Mouse (Mus musculus): ENCODE data around the gene Ppy. TPM values are rescaled to one million over a fixed set of nuclear protein-coding genes. Genes with fewer than 3 reads are reported as not detected.

The Ppy gene
- polyA plus RNA-seq, 1 experiment = not detected

GRCm38 (mm10) chr11:102095676-102096075, 5.4 kb downstream of the Ppy start:
- Histone ChIP-seq H3K36me3 (ENCODE audit: control insufficient read depth, insufficient read depth) (no peaks in the 10 kb centered on the region), H3K27me3 (ENCODE audit: control insufficient read depth, insufficient read depth, insufficient read length) (peaks cover 84% of the 10 kb centered on the region), H3K4me3 (no peak overlapping the region), H3ac (ENCODE audit: control insufficient read depth, insufficient read length) (no peak overlapping the region), H3K4me2 (ENCODE audit: low read depth) (no peak overlapping the region), H3K79me2 (ENCODE audit: control insufficient read depth, insufficient read depth) (no peaks in the 10 kb centered on the region)
- TF ChIP-seq MYOG (IDR thresholded peaks at IDR 0.05; ENCODE audit: control insufficient read depth in 1 of 3, insufficient read depth in 1 of 3, insufficient read length in 2 of 3, low read depth in 2 of 3) (no peak), MYOD1 (IDR thresholded peaks at IDR 0.05; ENCODE audit: control insufficient read depth in 1 of 3, insufficient read length in 2 of 3, low read depth in 2 of 3) (no peak), REST (IDR thresholded peaks at IDR 0.05; ENCODE audit: insufficient read depth, insufficient read length) (no peak), POLR2A (IDR thresholded peaks at IDR 0.05; ENCODE audit: insufficient read length, low read depth) (no peak), USF1 (IDR thresholded peaks at IDR 0.05; ENCODE audit: low read depth) (no peak), CEBPB (IDR thresholded peaks at IDR 0.05; ENCODE audit: insufficient read depth, poor library complexity, severe bottlenecking) (no peak), POLR2AphosphoS2 (IDR thresholded peaks at IDR 0.05; ENCODE audit: insufficient read length, low read depth) (no peak), TCF12 (IDR thresholded peaks at IDR 0.05; ENCODE audit: insufficient read depth, poor library complexity, severe bottlenecking) (no peak), E2F4 (IDR thresholded peaks at IDR 0.05; ENCODE audit: insufficient read depth) (no peak), MAX (IDR thresholded peaks at IDR 0.05; ENCODE audit: low read depth) (no peak), SRF (IDR thresholded peaks at IDR 0.05; ENCODE audit: control insufficient read depth, insufficient read length, low read depth) (no peak), TCF3 (IDR thresholded peaks at IDR 0.05; ENCODE audit: insufficient read length, low read depth) (no peak)

DNA sequence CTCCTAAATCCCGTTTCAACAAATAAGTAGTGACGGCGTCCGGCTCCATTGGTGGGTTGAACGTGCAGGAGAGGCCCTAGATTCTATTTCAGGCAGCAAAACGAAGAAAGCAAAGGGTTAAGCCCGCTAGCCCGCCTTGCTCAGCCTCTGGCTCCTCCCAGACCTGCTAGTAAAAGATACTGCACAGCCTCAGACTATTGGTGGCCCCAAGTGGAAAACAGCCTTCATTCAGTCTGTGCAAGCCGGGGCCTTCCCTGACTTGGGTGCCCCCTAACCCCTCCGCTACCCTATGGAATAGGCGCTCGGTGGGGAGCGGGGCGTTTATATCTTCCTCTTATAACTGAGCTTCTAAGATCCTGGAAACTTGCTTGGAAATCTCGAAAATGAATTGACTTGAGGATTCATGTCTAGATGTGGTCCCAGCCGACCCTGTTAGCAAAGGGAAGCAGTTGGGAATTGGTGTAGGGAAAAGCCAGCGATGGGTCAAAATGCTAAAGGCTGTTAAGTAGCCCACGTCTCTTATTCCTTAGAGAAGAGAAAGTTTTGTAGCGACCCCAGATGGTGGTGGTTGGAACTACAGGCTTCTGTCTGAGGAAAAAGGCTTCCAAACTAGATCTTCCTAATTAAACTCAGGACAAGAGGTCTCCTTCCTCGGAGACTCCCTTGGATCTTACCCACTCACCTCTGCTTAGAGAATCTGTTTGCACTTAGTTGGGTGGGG, 11.9 kb downstream of the Ppy start:
- Histone ChIP-seq H3ac (ENCODE audit: control insufficient read depth, insufficient read length) (no peak overlapping the region), H3K4me3 (peak overlapping the region; percentile 71), H3K79me2 (ENCODE audit: control insufficient read depth, insufficient read depth) (no peaks in the 10 kb centered on the region), H3K4me2 (ENCODE audit: low read depth) (peak overlapping the region; percentile 100), H3K27me3 (ENCODE audit: control insufficient read depth, insufficient read depth, insufficient read length) (peaks cover 20% of the 10 kb centered on the region), H3K36me3 (ENCODE audit: control insufficient read depth, insufficient read depth) (no peaks in the 10 kb centered on the region)
- TF ChIP-seq POLR2AphosphoS2 (IDR thresholded peaks at IDR 0.05; ENCODE audit: insufficient read length, low read depth) (no peak), MYOD1 (IDR thresholded peaks at IDR 0.05; ENCODE audit: control insufficient read depth in 1 of 3, insufficient read length in 2 of 3, low read depth in 2 of 3) (no peak), MAX (IDR thresholded peaks at IDR 0.05; ENCODE audit: low read depth) (no peak), E2F4 (IDR thresholded peaks at IDR 0.05; ENCODE audit: insufficient read depth) (no peak), USF1 (IDR thresholded peaks at IDR 0.05; ENCODE audit: low read depth) (no peak), TCF3 (IDR thresholded peaks at IDR 0.05; ENCODE audit: insufficient read length, low read depth) (no peak), TCF12 (IDR thresholded peaks at IDR 0.05; ENCODE audit: insufficient read depth, poor library complexity, severe bottlenecking) (no peak), MYOG (IDR thresholded peaks at IDR 0.05; ENCODE audit: control insufficient read depth in 1 of 3, insufficient read depth in 1 of 3, insufficient read length in 2 of 3, low read depth in 2 of 3) (no peak), SRF (IDR thresholded peaks at IDR 0.05; ENCODE audit: control insufficient read depth, insufficient read length, low read depth) (no peak), REST (IDR thresholded peaks at IDR 0.05; ENCODE audit: insufficient read depth, insufficient read length) (no peak), CEBPB (IDR thresholded peaks at IDR 0.05; ENCODE audit: insufficient read depth, poor library complexity, severe bottlenecking) (no peak), POLR2A (IDR thresholded peaks at IDR 0.05; ENCODE audit: insufficient read length, low read depth) (no peak)

- peak within 1 kb of the TSS; percentile 100 for H3K4me2 ChIP-seq (ENCODE audit: low read depth)
- peak within 1 kb of the TSS; percentile 71 for H3K4me3 ChIP-seq
- peak within 1 kb of the TSS; percentile 23 for H3ac ChIP-seq (ENCODE audit: control insufficient read depth, insufficient read length)
- H3K27me3 ChIP-seq (ENCODE audit: control insufficient read depth, insufficient read depth, insufficient read length) = peaks cover 10% of the 10 kb centered on the region
- no peaks in the 10 kb centered on the region for H3K36me3 ChIP-seq (ENCODE audit: control insufficient read depth, insufficient read depth)
- no peak for TF ChIP-seq TCF3 (IDR thresholded peaks at IDR 0.05; ENCODE audit: insufficient read length, low read depth)
- no peak for TF ChIP-seq MAX (IDR thresholded peaks at IDR 0.05; ENCODE audit: low read depth)
- TF ChIP-seq POLR2A (IDR thresholded peaks at IDR 0.05; ENCODE audit: insufficient read length, low read depth) = no peak
- TF ChIP-seq USF1 (IDR thresholded peaks at IDR 0.05; ENCODE audit: low read depth) = no peak
- TF ChIP-seq TCF12 (IDR thresholded peaks at IDR 0.05; ENCODE audit: insufficient read depth, poor library complexity, severe bottlenecking) = no peak
- no peak for TF ChIP-seq REST (IDR thresholded peaks at IDR 0.05; ENCODE audit: insufficient read depth, insufficient read length)
- TF ChIP-seq SRF (IDR thresholded peaks at IDR 0.05; ENCODE audit: control insufficient read depth, insufficient read length, low read depth) = no peak
- TF ChIP-seq MYOG (IDR thresholded peaks at IDR 0.05; ENCODE audit: control insufficient read depth in 1 of 3, insufficient read depth in 1 of 3, insufficient read length in 2 of 3, low read depth in 2 of 3) = no peak
- no peaks in the 10 kb centered on the region for H3K79me2 ChIP-seq (ENCODE audit: control insufficient read depth, insufficient read depth)
Observed at GRCm38 (mm10) chr11:102087931-102088898, 12.9 kb downstream of the Ppy start, which contains the start of gene Mpp2. Mpp2 (minus strand) TSS chr11:102088515.

GRCm38 (mm10) chr11:102087081-102087751, 13.9 kb downstream of the Ppy start:
- Histone ChIP-seq H3K27me3 (ENCODE audit: control insufficient read depth, insufficient read depth, insufficient read length) (peaks cover 2% of the 10 kb centered on the region), H3K36me3 (ENCODE audit: control insufficient read depth, insufficient read depth) (no peaks in the 10 kb centered on the region), H3ac (ENCODE audit: control insufficient read depth, insufficient read length) (peak overlapping the region; percentile 23), H3K79me2 (ENCODE audit: control insufficient read depth, insufficient read depth) (no peaks in the 10 kb centered on the region), H3K4me3 (peak overlapping the region; percentile 71), H3K4me2 (ENCODE audit: low read depth) (peak overlapping the region; percentile 100)
- TF ChIP-seq POLR2A (IDR thresholded peaks at IDR 0.05; ENCODE audit: insufficient read length, low read depth) = peak; percentile 36
- no peak for TF ChIP-seq USF1 (IDR thresholded peaks at IDR 0.05; ENCODE audit: low read depth)

Data from myocyte (in vitro differentiated cells).